Mouse (Mus musculus) retina, embryonic 14.5 days (tissue): ENCODE results near the gene Acot3.
"Not testable (repeated sequence)": the region's sequence is repeated elsewhere in the genome, so short reads cannot be mapped to it uniquely, and the experiment has no call there.

Experiments used
- DNase-seq: peaks from one replicate; pipeline ENCODE4 v3.0.0-alpha.2; 2015; ENCODE audit warnings: low spot score

Acot3 gene

GRCm38 (mm10) chr12:84042248-84042647 is 9.7 kb upstream of the Acot3 start:
- DNase-seq = no peak

- no peak for DNase-seq
Measured at GRCm38 (mm10) chr12:84044045-84044444, 7.9 kb upstream of the Acot3 start.

GRCm38 (mm10) chr12:84046906-84047305 is 5.0 kb upstream of the Acot3 start:
- no peak for DNase-seq

GRCm38 (mm10) chr12:84050744-84051143 is 1.2 kb upstream of the Acot3 start:
- not testable (repeated sequence) for DNase-seq

GRCm38 (mm10) chr12:84052609-84053008 is 665 bp downstream of the Acot3 start:
- DNase-seq = no peak

GRCm38 (mm10) chr12:84053173-84053572 is 1.2 kb downstream of the Acot3 start:
- DNase-seq = no peak

- DNase-seq = peak; percentile 24
Measured at GRCm38 (mm10) chr12:84053679-84054391, 1.9 kb downstream of the Acot3 start.

GRCm38 (mm10) chr12:84060946-84061345 is 9.0 kb downstream of the Acot3 start:
- peak; percentile 31 for DNase-seq

GRCm38 (mm10) chr12:84062336-84062735 is 10.4 kb downstream of the Acot3 start:
- DNase-seq = no peak

GRCm38 (mm10) chr12:84063228-84063627 is 11.3 kb downstream of the Acot3 start:
- DNase-seq = no peak

- no peak for DNase-seq
Measured at GRCm38 (mm10) chr12:84063833-84064232, 11.9 kb downstream of the Acot3 start.

GRCm38 (mm10) chr12:84064621-84065020 is 12.7 kb downstream of the Acot3 start:
- DNase-seq = no peak

GRCm38 (mm10) chr12:84067752-84068151 is 15.8 kb downstream of the Acot3 start:
- no peak for DNase-seq

GRCm38 (mm10) chr12:84068296-84068695 is 16.4 kb downstream of the Acot3 start:
- peak; percentile 11 for DNase-seq

GRCm38 (mm10) chr12:84068986-84069385 is 17.0 kb downstream of the Acot3 start, which contains the start of gene Acot5:
Gene Acot5 (plus strand): TSS chr12:84069325.
- DNase-seq = no peak

- not testable (repeated sequence) for DNase-seq
Measured at GRCm38 (mm10) chr12:84069582-84069981, 17.6 kb downstream of the Acot3 start.

GRCm38 (mm10) chr12:84071696-84072095 is 19.8 kb downstream of the Acot3 start:
- DNase-seq = no peak

- no peak for DNase-seq
Measured at GRCm38 (mm10) chr12:84077371-84077990, 25.5 kb downstream of the Acot3 start.

GRCm38 (mm10) chr12:84083842-84084241 is 31.9 kb downstream of the Acot3 start:
- no peak for DNase-seq

GRCm38 (mm10) chr12:84084581-84084980 is 32.6 kb downstream of the Acot3 start:
- no peak for DNase-seq

GRCm38 (mm10) chr12:84094666-84095065 is 42.7 kb downstream of the Acot3 start:
- DNase-seq = not testable (repeated sequence)

- DNase-seq = no peak
Measured at GRCm38 (mm10) chr12:84099605-84100004, 47.7 kb downstream of the Acot3 start.

- no peak for DNase-seq
Measured at GRCm38 (mm10) chr12:84100071-84100470, 48.1 kb downstream of the Acot3 start.
